Mouse (Mus musculus): ENCODE measurements around the gene Cmss1. TPM values are rescaled to one million over a fixed set of nuclear protein-coding genes. Genes with fewer than 3 reads are reported as not detected.

Gene Cmss1
- total RNA-seq, 2 experiments from 2014 or later, result 16.2 to 16.3 TPM

GRCm38 (mm10) chr16:57553235-57553634, 53.4 kb downstream of the Cmss1 start:
- no peak for TF ChIP-seq CTCF (conservative IDR thresholded peaks at IDR 0.05)
- no peak for DNase-seq (ENCODE audit: low spot score in 2 of 2)
- H3K4me3 ChIP-seq, result no peak overlapping the region
- H3K27ac ChIP-seq, result no peak overlapping the region

DNA sequence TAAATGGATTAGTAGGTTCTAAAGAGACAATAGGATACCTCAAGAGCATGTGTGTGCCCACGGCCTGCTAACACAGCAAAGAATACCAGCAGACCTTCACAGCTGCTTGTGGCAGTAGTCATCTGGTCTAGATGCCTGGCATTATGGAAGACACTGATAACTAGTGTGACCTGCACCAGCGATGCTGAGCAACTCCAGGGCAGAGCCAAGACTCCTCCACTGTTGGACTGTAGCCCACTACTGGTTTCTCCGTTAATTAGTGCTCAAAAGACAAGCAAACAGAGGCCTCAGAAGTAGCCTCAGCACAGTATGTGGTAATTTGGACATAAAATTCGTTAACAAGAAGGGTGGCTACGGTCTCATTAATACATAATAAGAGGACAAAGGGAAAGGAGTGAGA, 54.0 kb downstream of the Cmss1 start:
- no peak overlapping the region for H3K27ac ChIP-seq
- H3K4me3 ChIP-seq, result no peak overlapping the region
- TF ChIP-seq CTCF (conservative IDR thresholded peaks at IDR 0.05), result no peak
- no peak for DNase-seq (ENCODE audit: low spot score in 2 of 2)

DNA sequence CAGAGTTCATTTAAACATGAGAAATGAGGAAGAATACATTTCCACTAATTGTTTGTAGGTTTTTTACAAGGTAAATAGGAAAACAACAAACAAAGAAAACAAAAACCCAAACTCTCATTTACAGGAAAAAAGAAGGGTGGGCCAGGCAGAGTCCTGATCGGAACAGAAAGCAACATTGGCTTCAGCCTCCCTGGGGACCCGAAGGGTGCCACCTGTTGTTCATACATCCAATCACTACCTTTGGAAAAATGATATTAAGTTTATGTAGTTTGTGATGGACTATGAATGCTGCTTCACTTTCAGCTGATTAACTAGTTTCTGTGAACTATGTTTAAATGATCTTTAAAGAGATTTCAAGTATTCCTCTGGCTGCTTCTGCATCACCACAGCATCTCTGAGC, 55.0 kb downstream of the Cmss1 start:
- no peak for DNase-seq (ENCODE audit: low spot score in 2 of 2)
- no peak overlapping the region for H3K4me3 ChIP-seq
- H3K27ac ChIP-seq, result no peak overlapping the region
- peak; percentile 42 for TF ChIP-seq CTCF (conservative IDR thresholded peaks at IDR 0.05)

DNA sequence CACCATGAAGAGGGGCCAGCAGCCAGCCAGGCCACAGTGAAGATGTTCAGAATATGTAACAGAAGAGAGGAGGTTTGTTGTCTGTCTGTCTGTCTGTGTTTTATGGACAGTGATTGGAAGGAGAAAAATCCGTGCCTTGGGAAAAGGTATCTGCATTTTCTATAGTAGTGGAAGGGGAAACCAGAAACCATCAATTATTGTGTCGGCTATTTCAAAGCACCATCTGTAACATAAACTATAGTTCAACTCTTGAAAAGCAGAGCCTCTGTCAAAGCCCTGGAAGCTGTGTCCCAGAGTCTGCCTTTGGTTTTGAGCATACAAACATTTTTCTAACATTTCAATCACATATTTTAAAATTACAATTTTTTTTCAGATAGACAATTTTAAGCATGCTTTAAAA, 55.8 kb downstream of the Cmss1 start:
- no peak for DNase-seq (ENCODE audit: low spot score in 2 of 2)
- no peak overlapping the region for H3K4me3 ChIP-seq
- no peak for TF ChIP-seq CTCF (conservative IDR thresholded peaks at IDR 0.05)
- no peak overlapping the region for H3K27ac ChIP-seq

- Histone ChIP-seq H3K27ac (peak overlapping the region; percentile 19; the same call in 1 of the 2 replicates), H3K4me3 (peak overlapping the region; percentile 66)
- no peak for DNase-seq (ENCODE audit: low spot score in 2 of 2)
- TF ChIP-seq CTCF (conservative IDR thresholded peaks at IDR 0.05), result no peak
These were observed 56.6 kb downstream of the Cmss1 start for GRCm38 (mm10) chr16:57550088-57550487.

GRCm38 (mm10) chr16:57549061-57550037, 57.3 kb downstream of the Cmss1 start:
- no peak for TF ChIP-seq CTCF (conservative IDR thresholded peaks at IDR 0.05)
- Histone ChIP-seq H3K4me3 (peak overlapping the region; percentile 66), H3K27ac (peak overlapping the region; percentile 52)
- DNase-seq (ENCODE audit: low spot score in 2 of 2), result peak; percentile 16 to 49

GRCm38 (mm10) chr16:57548608-57549007, 58.1 kb downstream of the Cmss1 start:
- H3K27ac ChIP-seq, result peak overlapping the region; percentile 52
- no peak for DNase-seq (ENCODE audit: low spot score in 2 of 2)
- TF ChIP-seq CTCF (conservative IDR thresholded peaks at IDR 0.05), result no peak
- peak overlapping the region; percentile 66 for H3K4me3 ChIP-seq

DNA sequence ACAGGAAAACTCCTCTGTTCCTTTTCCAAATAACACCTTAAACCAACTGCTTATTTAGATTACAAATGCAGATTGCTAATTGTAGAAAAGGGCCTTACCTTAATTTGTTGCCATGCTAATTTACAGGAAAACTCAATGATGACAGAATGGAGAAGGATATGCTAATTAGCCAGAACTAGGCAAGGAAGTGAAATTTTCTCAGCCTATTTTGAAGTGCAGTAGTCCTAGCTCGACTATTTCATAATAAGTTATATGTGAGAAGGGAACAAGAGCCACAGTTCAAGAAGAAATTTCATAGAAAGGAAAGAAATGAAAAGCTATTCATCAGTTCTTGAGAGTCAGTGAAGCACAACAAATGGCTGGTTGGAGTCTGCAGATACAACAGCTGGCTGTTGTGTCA, 60.3 kb downstream of the Cmss1 start:
- Histone ChIP-seq H3K4me3 (no peak overlapping the region), H3K27ac (no peak overlapping the region)
- no peak for TF ChIP-seq CTCF (conservative IDR thresholded peaks at IDR 0.05)
- DNase-seq (ENCODE audit: low spot score in 2 of 2), result no peak

GRCm38 (mm10) chr16:57544441-57544840, 62.2 kb downstream of the Cmss1 start:
- TF ChIP-seq CTCF (conservative IDR thresholded peaks at IDR 0.05), result no peak
- Histone ChIP-seq H3K27ac (no peak overlapping the region), H3K4me3 (no peak overlapping the region)
- no peak for DNase-seq (ENCODE audit: low spot score in 2 of 2)

DNA sequence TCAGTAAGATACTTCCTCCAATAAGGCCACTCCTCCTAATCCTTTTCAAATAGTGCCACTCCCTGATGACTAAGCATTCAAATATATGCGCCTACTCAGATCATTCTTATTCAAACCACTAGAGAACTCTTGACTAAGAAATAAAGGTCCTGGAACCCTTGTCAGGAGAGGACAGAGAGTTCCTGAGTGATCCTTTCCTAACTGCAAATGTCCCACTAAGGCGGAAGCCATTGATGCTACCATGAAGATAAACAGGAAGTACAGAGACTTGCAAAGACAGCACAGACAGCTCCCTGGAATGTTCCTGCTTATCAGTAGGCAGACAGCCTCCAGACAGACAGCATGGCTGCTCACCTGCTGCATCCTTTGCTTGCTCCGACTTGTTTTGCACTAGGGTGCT, 63.4 kb downstream of the Cmss1 start:
- no peak for DNase-seq (ENCODE audit: low spot score in 2 of 2)
- no peak overlapping the region for H3K4me3 ChIP-seq
- no peak for TF ChIP-seq CTCF (conservative IDR thresholded peaks at IDR 0.05)
- no peak overlapping the region for H3K27ac ChIP-seq

- TF ChIP-seq CTCF (conservative IDR thresholded peaks at IDR 0.05), result no peak
- no peak overlapping the region for H3K27ac ChIP-seq
- no peak overlapping the region for H3K4me3 ChIP-seq
- DNase-seq (ENCODE audit: low spot score in 2 of 2), result no peak
These were observed 70.2 kb downstream of the Cmss1 start for GRCm38 (mm10) chr16:57536511-57536910.

- Histone ChIP-seq H3K27ac (no peak overlapping the region), H3K4me3 (no peak overlapping the region)
- TF ChIP-seq CTCF (conservative IDR thresholded peaks at IDR 0.05), result no peak
- no peak for DNase-seq (ENCODE audit: low spot score in 2 of 2)
These were observed 71.9 kb downstream of the Cmss1 start for GRCm38 (mm10) chr16:57534811-57535210.

GRCm38 (mm10) chr16:57534365-57534764, 72.3 kb downstream of the Cmss1 start:
- Histone ChIP-seq H3K4me3 (no peak overlapping the region), H3K27ac (no peak overlapping the region)
- no peak for TF ChIP-seq CTCF (conservative IDR thresholded peaks at IDR 0.05)
- DNase-seq (ENCODE audit: low spot score in 2 of 2), result no peak

DNA sequence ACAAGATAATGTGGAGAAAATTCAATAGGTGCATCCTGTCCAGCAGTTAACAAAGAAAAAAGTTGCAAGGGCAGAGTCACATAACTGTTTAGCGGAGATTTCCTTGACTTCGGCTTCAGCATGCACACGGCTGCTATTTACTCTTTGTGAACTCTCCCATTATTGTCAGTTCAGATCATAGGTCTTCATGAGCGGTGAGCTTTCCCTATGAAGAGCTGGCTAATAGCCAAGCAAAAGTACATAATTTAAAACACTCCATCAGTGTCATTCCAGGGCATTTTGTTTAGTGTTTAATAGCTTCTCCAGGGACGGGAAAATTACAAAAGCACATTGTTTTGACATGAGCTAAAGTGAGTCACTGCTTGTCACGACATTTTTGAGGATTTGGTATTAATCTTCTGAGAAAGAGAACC, 74.6 kb downstream of the Cmss1 start:
- no peak for DNase-seq (ENCODE audit: low spot score in 2 of 2)
- H3K4me3 ChIP-seq, result no peak overlapping the region
- no peak overlapping the region for H3K27ac ChIP-seq
- no peak for TF ChIP-seq CTCF (conservative IDR thresholded peaks at IDR 0.05)
